Mouse (Mus musculus): Measurements from ENCODE around the gene Ltbp2.

- TF ChIP-seq CTCF (IDR thresholded peaks at IDR 0.05; ENCODE audit: insufficient read depth, low read length) (no peak), POLR2A (IDR thresholded peaks at IDR 0.05; ENCODE audit: borderline replicate concordance, extremely low read depth, low read depth, low read length) (no peak)
These were observed 30.8 kb upstream of the Ltbp2 start for GRCm38 (mm10) chr12:84907024-84907626.

All from lung, adult 2 months (tissue).